Mouse (Mus musculus): ENCODE data around the gene Myh7. TPM values are rescaled to one million over a fixed set of nuclear protein-coding genes. Genes with fewer than 3 reads are reported as not detected.
"Not testable (repeated sequence)": the region's sequence is repeated elsewhere in the genome, so short reads cannot be mapped to it uniquely, and the experiment has no call there.

Gene Myh7
- polyA plus RNA-seq (2015; fragmentation: Nextera tagmentation; extraction: Ambion mirVana): 16.4 and 19.1 TPM in 2 replicates

DNA sequence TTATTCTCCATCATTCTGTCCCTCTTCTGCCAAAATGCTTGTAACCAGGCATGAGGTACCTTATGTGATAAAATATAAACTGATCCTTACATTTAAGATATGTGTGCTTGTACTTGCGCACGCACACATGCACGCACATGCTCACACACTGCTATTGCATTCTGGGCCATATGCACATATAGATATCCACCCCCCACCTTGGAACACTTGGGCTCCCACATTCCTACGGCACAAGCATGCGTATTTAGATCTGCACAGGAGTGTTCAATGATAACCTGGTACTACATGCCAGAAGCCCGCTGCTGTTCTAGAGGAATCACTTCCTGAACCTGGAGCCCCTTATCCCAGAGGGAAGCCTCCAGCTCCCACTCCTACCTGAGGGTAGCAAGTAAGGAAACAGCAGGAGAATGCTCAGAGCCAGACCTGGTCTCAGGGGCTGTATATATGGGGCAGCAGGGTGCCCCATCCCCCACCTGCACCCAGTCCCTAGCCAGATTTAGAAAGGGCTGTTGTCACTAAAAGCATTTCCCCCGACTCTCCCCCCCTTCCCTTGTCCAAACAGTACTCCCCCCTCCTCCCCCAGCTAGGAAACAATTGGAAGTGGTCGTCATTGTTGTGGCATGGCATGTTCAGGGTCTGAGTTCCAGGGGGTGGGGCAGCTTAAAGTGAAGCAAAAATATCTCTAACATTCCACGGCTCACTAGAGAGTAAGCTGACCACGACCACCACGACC, at the start of gene Myh7:
Gene Myh7 (minus strand): TSS at position 491 of the 733 bp plus-strand sequence.
- 0 out of 2 replicates have a peak, but pooled peaks have one; percentile 17 for ATAC-seq
- H3K36me3 ChIP-seq (ENCODE audit: insufficient read depth, low read length): no peaks in the 10 kb centered on the region
- peak; percentile 8 for DNase-seq (ENCODE audit: low spot score)
- H3K27ac ChIP-seq (ENCODE audit: low read length): peak within 1 kb of the TSS; percentile 28
- no peaks in the 10 kb centered on the region for H3K9me3 ChIP-seq (ENCODE audit: low read length)
- no peak within 1 kb of the TSS for H3K4me3 ChIP-seq (ENCODE audit: low read depth, low read length)
- no peaks in the 10 kb centered on the region for H3K27me3 ChIP-seq (replicated peaks; ENCODE audit: insufficient read depth, low read length)
- 36% methylated on average over 10 of the region's 11 CpGs for WGBS
- H3K4me1 ChIP-seq (ENCODE audit: insufficient read depth, low read depth, low read length): no peaks in the 10 kb centered on the region
- no peak within 1 kb of the TSS for H3K9ac ChIP-seq (replicated peaks; ENCODE audit: low read depth)
- H3K4me2 ChIP-seq (replicated peaks; ENCODE audit: low read depth, low read length): peak within 1 kb of the TSS; percentile 27
- TF ChIP-seq EP300 (IDR thresholded peaks at IDR 0.05) (no peak), CTCF (IDR thresholded peaks at IDR 0.05) (no peak)

DNA sequence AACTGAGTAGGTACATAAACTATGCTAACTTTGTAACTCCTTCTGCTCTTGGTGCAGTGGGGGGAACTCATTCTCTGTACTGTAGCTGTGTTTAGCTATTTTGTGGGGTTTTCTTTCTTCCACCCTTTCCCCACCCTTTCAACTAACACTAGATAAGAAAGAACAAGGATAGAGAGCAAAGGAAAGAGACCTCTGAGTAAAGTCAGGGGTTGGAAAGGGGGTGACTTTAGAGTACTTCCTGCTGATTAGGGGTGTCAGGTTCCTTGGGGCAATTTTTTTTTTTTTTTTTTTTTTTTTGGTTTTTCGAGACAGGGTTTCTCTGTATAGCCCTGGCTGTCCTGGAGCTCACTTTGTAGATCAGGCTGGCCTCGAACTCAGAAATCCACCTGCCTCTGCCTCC, 49.3 kb upstream of the Myh7 start:
- H3K4me3 ChIP-seq (ENCODE audit: low read depth, low read length); H3K27me3 ChIP-seq (replicated peaks; ENCODE audit: insufficient read depth, low read length); H3K9me3 ChIP-seq (ENCODE audit: low read length); DNase-seq (ENCODE audit: low spot score); H3K36me3 ChIP-seq (ENCODE audit: insufficient read depth, low read length); H3K9ac ChIP-seq (replicated peaks; ENCODE audit: low read depth); H3K4me2 ChIP-seq (replicated peaks; ENCODE audit: low read depth, low read length); H3K27ac ChIP-seq (ENCODE audit: low read length); H3K4me1 ChIP-seq (ENCODE audit: insufficient read depth, low read depth, low read length); ATAC-seq: not testable (repeated sequence)
- 100% methylated on average over 1 of the region's 2 CpGs for WGBS

DNA sequence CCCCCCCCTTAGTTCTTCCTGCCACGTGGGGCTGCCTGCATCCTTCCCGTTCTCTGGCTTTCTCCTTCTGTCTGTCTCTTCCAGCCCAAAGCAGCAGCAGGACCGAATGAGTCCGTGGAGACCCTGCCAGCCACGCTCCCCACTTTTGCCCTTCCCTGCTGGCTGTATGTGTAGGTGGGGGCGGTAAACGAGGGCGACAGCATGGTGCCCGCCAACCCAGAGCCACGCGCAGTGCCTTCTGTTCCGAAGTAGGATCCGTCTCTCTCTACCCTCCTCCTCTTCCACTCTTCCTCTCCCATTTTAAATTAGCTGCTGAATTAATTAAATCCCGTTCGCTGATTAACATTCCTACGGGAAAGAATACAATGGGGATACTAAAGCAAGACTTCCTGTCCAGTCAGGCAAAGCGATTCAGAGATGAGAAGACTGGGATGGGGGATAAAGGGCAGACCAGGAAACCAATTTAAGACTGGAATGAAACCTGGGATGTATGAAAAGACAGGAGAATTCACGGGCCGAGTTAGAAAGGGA, 38.3 kb upstream of the Myh7 start:
- H3K4me1 ChIP-seq (ENCODE audit: insufficient read depth, low read depth, low read length): no peaks in the 10 kb centered on the region

DNA sequence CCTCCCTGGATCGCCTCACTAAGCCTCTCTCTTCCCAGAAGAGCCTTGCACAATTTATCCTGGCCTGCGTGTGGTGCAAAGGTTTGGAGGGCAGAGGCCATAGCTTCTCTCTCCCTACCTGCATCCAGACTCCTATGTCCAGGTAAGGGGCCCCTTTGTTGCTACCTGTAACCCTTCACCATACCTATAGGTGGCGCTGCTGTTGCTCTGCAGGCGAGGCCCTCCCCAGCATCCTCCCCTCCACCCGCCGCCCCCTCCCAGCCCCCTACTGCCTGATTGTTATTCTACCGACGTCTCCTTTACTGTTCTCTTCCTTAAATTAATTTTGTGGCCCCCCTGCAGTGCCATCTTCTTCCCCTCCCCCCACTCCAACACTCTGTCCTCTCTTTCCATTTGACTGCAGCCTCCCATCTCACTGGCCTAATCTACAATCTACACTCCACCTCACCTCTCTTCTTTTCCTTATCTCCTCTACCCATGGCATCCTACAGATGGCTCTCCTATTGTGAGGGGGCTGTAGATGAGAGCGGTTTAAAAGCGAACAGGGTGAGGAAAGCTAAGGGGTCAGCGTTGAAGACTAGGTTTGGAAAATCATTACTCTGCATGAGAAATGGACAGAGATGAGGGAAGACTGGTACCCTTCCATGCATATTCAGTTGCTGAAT, 34.7 kb upstream of the Myh7 start:
- peak; percentile 61 for TF ChIP-seq CTCF (IDR thresholded peaks at IDR 0.05)
- TF ChIP-seq EP300 (IDR thresholded peaks at IDR 0.05): no peak
- Histone ChIP-seq H3K9me3 (ENCODE audit: low read length) (no peaks in the 10 kb centered on the region), H3K27ac (ENCODE audit: low read length) (no peak overlapping the region), H3K27me3 (replicated peaks; ENCODE audit: insufficient read depth, low read length) (no peaks in the 10 kb centered on the region; the same call in 1 of the 2 replicates), H3K9ac (replicated peaks; ENCODE audit: low read depth) (no peak overlapping the region), H3K4me3 (ENCODE audit: low read depth, low read length) (no peak overlapping the region), H3K4me2 (replicated peaks; ENCODE audit: low read depth, low read length) (no peak overlapping the region), H3K4me1 (ENCODE audit: insufficient read depth, low read depth, low read length) (no peaks in the 10 kb centered on the region), H3K36me3 (ENCODE audit: insufficient read depth, low read length) (peaks cover 9% of the 10 kb centered on the region; the same call in 1 of the 2 replicates)
- DNase-seq (ENCODE audit: low spot score) (peak; percentile 40), ATAC-seq (no peak)
- WGBS: 14% methylated on average over 11 of the region's 11 CpGs

More for the DNA sequence above, 38.3 kb upstream of the Myh7 start:
- Histone ChIP-seq H3K4me2 (replicated peaks; ENCODE audit: low read depth, low read length) (no peak overlapping the region), H3K9me3 (ENCODE audit: low read length) (no peaks in the 10 kb centered on the region), H3K27ac (ENCODE audit: low read length) (no peak overlapping the region), H3K27me3 (replicated peaks; ENCODE audit: insufficient read depth, low read length) (no peaks in the 10 kb centered on the region; the same call in 1 of the 2 replicates), H3K36me3 (ENCODE audit: insufficient read depth, low read length) (no peaks in the 10 kb centered on the region), H3K9ac (replicated peaks; ENCODE audit: low read depth) (no peak overlapping the region), H3K4me3 (ENCODE audit: low read depth, low read length) (no peak overlapping the region)
- TF ChIP-seq EP300 (IDR thresholded peaks at IDR 0.05) (no peak), CTCF (IDR thresholded peaks at IDR 0.05) (no peak)
- DNase-seq (ENCODE audit: low spot score) (no peak), ATAC-seq (no peak)
- WGBS: 53% methylated on average over 19 of the region's 19 CpGs

DNA sequence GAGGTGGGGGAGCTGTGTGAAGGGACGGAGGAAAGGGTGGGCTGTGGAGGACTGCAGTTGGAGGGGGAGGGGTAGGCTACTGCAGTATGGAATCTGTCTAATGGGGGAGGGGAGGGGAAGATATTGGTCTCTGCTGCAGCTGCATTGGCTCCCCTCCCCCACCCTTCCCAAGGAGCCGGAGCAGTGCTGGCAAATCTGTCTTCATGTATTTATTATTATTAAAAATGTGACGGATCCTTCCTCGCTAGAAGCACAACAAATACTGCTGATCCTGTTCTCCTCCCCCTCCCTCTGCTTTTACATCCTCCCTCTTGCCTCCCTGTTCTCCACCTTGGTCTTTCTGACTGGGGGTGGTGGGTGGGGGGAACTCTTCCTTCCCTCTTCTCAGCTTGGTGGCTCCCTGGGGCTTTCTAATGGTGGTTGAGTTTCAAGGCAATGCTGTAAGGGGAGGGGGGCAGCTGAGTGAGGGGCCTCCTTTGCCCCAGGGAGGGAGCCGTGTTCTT, 34.0 kb upstream of the Myh7 start:
- H3K4me3 ChIP-seq (ENCODE audit: low read depth, low read length): no peak overlapping the region
- WGBS: 22% methylated on average over 5 of the region's 5 CpGs
- peaks cover 15% of the 10 kb centered on the region; the same call in 1 of the 2 replicates for H3K36me3 ChIP-seq (ENCODE audit: insufficient read depth, low read length)
- H3K4me2 ChIP-seq (replicated peaks; ENCODE audit: low read depth, low read length): no peak overlapping the region
- no peak for DNase-seq (ENCODE audit: low spot score)
- H3K9me3 ChIP-seq (ENCODE audit: low read length): no peaks in the 10 kb centered on the region
- no peaks in the 10 kb centered on the region; the same call in 1 of the 2 replicates for H3K27me3 ChIP-seq (replicated peaks; ENCODE audit: insufficient read depth, low read length)
- TF ChIP-seq EP300 (IDR thresholded peaks at IDR 0.05) (no peak), CTCF (IDR thresholded peaks at IDR 0.05) (no peak)
- H3K4me1 ChIP-seq (ENCODE audit: insufficient read depth, low read depth, low read length): no peaks in the 10 kb centered on the region
- H3K9ac ChIP-seq (replicated peaks; ENCODE audit: low read depth): no peak overlapping the region
- no peak for ATAC-seq
- no peak overlapping the region for H3K27ac ChIP-seq (ENCODE audit: low read length)

DNA sequence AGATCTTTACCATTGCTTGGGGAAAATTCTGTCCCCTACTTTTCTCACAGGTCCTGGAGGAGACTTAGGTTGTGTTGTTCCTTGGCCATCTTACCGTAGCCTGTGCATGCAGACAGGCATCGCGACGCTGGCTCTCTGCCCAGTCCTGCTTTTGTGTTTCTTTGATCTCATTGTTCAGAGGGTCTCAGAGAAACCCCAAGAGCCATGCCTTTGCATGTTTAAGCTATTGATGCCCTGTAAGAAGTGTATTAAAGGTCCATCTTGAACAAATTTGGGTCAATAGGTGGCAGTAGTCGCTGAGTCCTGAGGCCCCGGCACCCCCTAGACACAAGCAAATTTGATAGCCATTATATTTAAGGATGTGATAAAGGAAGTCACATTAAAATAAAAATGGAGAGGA, 33.2 kb upstream of the Myh7 start:
- Histone ChIP-seq H3K27ac (ENCODE audit: low read length) (no peak overlapping the region), H3K9me3 (ENCODE audit: low read length) (no peaks in the 10 kb centered on the region), H3K4me2 (replicated peaks; ENCODE audit: low read depth, low read length) (no peak overlapping the region), H3K4me3 (ENCODE audit: low read depth, low read length) (no peak overlapping the region), H3K4me1 (ENCODE audit: insufficient read depth, low read depth, low read length) (no peaks in the 10 kb centered on the region), H3K36me3 (ENCODE audit: insufficient read depth, low read length) (peaks cover 17% of the 10 kb centered on the region; the same call in 1 of the 2 replicates), H3K9ac (replicated peaks; ENCODE audit: low read depth) (no peak overlapping the region), H3K27me3 (replicated peaks; ENCODE audit: insufficient read depth, low read length) (no peaks in the 10 kb centered on the region)
- TF ChIP-seq CTCF (IDR thresholded peaks at IDR 0.05) (peak; percentile 41), EP300 (IDR thresholded peaks at IDR 0.05) (no peak)
- ATAC-seq: no peak
- 30% methylated on average over 6 of the region's 6 CpGs for WGBS
- DNase-seq (ENCODE audit: low spot score): no peak
